Mouse (Mus musculus): ENCODE measurements around the gene Pck2. TPM values are rescaled to one million over a fixed set of nuclear protein-coding genes. Genes with fewer than 3 reads are reported as not detected.

Pck2 gene
- total RNA-seq, 4 experiments from 2014 or later, result 43.4 to 61.5 (median 50.3) TPM

DNA sequence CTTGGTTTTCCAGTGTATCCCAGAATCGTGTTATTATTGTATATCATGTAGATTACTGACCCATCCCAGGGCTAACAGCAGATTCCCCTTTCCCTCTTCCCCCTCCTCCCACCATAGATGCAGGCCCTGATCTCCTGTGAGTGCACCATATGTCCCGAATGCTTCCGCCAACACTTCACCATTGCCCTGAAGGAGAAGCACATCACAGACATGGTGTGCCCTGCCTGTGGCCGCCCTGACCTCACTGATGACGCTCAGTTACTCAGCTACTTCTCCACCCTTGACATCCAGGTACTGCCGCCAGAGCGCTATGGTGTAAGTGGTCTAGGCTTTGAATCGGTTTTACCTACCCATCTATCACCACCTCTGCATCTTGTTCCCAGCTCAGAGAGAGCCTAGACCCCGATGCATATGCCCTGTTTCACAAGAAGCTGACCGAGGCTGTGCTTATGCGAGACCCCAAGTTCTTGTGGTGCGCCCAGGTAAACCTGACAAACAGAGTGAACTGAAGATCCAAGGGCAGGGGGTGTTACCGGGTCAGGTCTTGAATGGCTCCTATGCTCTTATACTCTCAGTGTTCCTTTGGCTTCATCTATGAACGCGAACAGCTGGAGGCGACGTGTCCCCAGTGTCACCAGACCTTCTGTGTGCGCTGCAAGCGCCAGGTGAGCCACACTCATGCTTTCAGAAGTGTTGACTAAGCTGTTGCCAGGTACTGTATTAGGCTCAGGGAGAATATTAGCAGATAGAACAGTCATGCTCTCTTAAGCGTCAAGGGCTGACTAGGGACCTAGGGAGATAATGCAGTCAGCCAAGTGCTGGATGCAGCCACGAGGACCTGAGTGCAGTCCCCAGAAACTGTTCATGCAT lies 58.7 kb downstream of the Pck2 start:
- DNase-seq (ENCODE audit: low spot score in 2 of 2), result no peak

Other genes with a start within 250 kb of the Pck2 start
- 10 to 100 TPM; 20.2 to 27.2 (median 23.1) TPM for gene Dhrs4, start 61.5 kb upstream of the Pck2 start, total RNA-seq (2022)
- gene Carmil3, start 49.6 kb upstream of the Pck2 start, total RNA-seq (2022), result 10 to 100 TPM; 56.8 to 82.2 (median 62.5) TPM
- 100 to 1,000 TPM; 607 to 653 (median 629) TPM for gene Cpne6, start 29.8 kb upstream of the Pck2 start, total RNA-seq (2022)
- gene Nrl, start 15.3 kb upstream of the Pck2 start, total RNA-seq (2022), result 1 to 10 TPM; 1.5 to 3.6 (median 2.1) TPM
- 10 to 100 TPM; 74.0 to 93.1 (median 82.3) TPM for gene Dcaf11, start 19.7 kb downstream of the Pck2 start, total RNA-seq (2022)
- 1 to 10 TPM in 2 of 4 experiments, under 1 TPM in 1, not detected in 1; 0.94 to 2.0 (median 1.4) TPM for gene A730061H03Rik, start 20.1 kb downstream of the Pck2 start, total RNA-seq (2022)
- not detected for gene Fitm1, start 35.4 kb downstream of the Pck2 start, total RNA-seq (2022)
- gene Psme1, start 37.9 kb downstream of the Pck2 start, total RNA-seq (2022), result 10 to 100 TPM; 57.9 to 75.0 (median 67.3) TPM
- gene Emc9, start 45.0 kb downstream of the Pck2 start, total RNA-seq (2022), result 10 to 100 TPM; 48.3 to 57.7 (median 53.8) TPM
- 10 to 100 TPM; 57.2 to 74.4 (median 69.8) TPM for gene Psme2, start 50.8 kb downstream of the Pck2 start, total RNA-seq (2022)
- 10 to 100 TPM; 36.5 to 56.0 (median 45.5) TPM for gene Rnf31, start 51.4 kb downstream of the Pck2 start, total RNA-seq (2022)
- 10 to 100 TPM; 15.4 to 19.1 (median 17.9) TPM for gene Irf9, start 63.3 kb downstream of the Pck2 start, total RNA-seq (2022)
- 1 to 10 TPM; 1.1 to 2.8 (median 1.4) TPM for gene Rec8, start 77.8 kb downstream of the Pck2 start, total RNA-seq (2022)
- gene Ipo4, start 95.7 kb downstream of the Pck2 start, total RNA-seq (2022), result 100 to 1,000 TPM; 121 to 153 (median 140) TPM
- gene Gm49378, start 97.6 kb downstream of the Pck2 start, total RNA-seq (2022), result 1 to 10 TPM; 4.2 to 7.5 (median 5.5) TPM
- gene Tm9sf1, start 103.5 kb downstream of the Pck2 start, total RNA-seq (2022), result 10 to 100 TPM; 40.6 to 49.6 (median 44.7) TPM
- 1 to 10 TPM; 1.2 to 1.9 (median 1.7) TPM for gene Tssk4, start 109.9 kb downstream of the Pck2 start, total RNA-seq (2022)
- gene Mdp1, start 120.2 kb downstream of the Pck2 start, total RNA-seq (2022), result 10 to 100 TPM; 47.1 to 51.1 (median 49.6) TPM
- gene Gmpr2, start 131.7 kb downstream of the Pck2 start, total RNA-seq (2022), result 10 to 100 TPM; 25.2 to 31.1 (median 28.6) TPM
- gene Nedd8, start 131.9 kb downstream of the Pck2 start, total RNA-seq (2022), result 100 to 1,000 TPM; 290 to 309 (median 300) TPM
- 10 to 100 TPM; 12.2 to 20.8 (median 16.0) TPM for gene Tinf2, start 141.6 kb downstream of the Pck2 start, total RNA-seq (2022)
- 1 to 10 TPM in 2 of 4 experiments, not detected in 2; 5.4 to 8.2 TPM for gene Tgm1, start 173.7 kb downstream of the Pck2 start, total RNA-seq (2022)
- gene Rabggta, start 182.0 kb downstream of the Pck2 start, total RNA-seq (2022), result 10 to 100 TPM; 42.8 to 53.5 (median 44.8) TPM
- 100 to 1,000 TPM in 3 of 4 experiments, 10 to 100 TPM in 1; 86.6 to 148 (median 116) TPM for gene Dhrs1, start 205.4 kb downstream of the Pck2 start, total RNA-seq (2022)
- gene Nop9, start 205.4 kb downstream of the Pck2 start, total RNA-seq (2022), result 10 to 100 TPM; 11.8 to 14.0 (median 13.1) TPM
- gene Cideb, start 218.2 kb downstream of the Pck2 start, total RNA-seq (2022), result 1 to 10 TPM; 1.4 to 3.0 (median 1.7) TPM
- under 1 TPM in 3 of 4 experiments, not detected in 1; 0.16 to 0.23 (median 0.22) TPM for gene Ltb4r2, start 221.2 kb downstream of the Pck2 start, total RNA-seq (2022)
- under 1 TPM in 1 of 4 experiments, not detected in 3; 0.32 TPM for gene Ltb4r1, start 225.7 kb downstream of the Pck2 start, total RNA-seq (2022)
- gene Adcy4, start 243.8 kb downstream of the Pck2 start, total RNA-seq (2022), result 1 to 10 TPM; 3.4 to 6.8 (median 4.8) TPM
- 1 to 10 TPM in 1 of 4 experiments, under 1 TPM in 2, not detected in 1; 0.95 to 3.4 (median 0.99) TPM for gene Ripk3, start 248.6 kb downstream of the Pck2 start, total RNA-seq (2022)

All from layer of hippocampus, adult 8-10 months (tissue).